Mouse (Mus musculus) brain, adult 2 months (tissue): ENCODE results near the gene Phf20.

Experiments
- DNase-seq: peaks from one replicate; pipeline ENCODE4 v3.0.0; 2011; ENCODE audit warnings: low read depth, low spot score

Gene Phf20

GRCm38 (mm10) chr2:156263204-156263893 is 67.1 kb downstream of the Phf20 start:
- no peak for DNase-seq

GRCm38 (mm10) chr2:156267636-156268035 is 71.4 kb downstream of the Phf20 start:
- no peak for DNase-seq

DNA sequence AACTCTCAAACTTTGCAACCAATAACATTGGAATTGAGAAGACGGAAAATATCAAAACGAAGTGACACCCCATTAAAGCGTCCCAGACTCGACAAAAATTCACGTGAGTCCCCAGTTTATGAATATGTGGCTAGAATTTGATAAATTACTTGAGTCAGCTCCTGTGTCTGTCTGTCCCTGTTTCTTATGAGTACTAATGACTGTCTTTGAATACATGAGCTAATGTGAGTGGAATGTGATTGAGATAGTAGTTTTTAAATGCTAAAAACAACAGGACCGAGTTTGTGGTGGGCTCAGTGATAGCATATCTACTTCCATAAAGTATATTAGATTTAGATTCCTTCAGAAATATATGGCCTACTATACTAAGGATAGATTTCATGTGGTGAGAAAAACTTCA is 76.3 kb downstream of the Phf20 start:
- DNase-seq: no peak

- peak; percentile 95 for DNase-seq
Measured at GRCm38 (mm10) chr2:156278226-156279017, 82.2 kb downstream of the Phf20 start.

DNA sequence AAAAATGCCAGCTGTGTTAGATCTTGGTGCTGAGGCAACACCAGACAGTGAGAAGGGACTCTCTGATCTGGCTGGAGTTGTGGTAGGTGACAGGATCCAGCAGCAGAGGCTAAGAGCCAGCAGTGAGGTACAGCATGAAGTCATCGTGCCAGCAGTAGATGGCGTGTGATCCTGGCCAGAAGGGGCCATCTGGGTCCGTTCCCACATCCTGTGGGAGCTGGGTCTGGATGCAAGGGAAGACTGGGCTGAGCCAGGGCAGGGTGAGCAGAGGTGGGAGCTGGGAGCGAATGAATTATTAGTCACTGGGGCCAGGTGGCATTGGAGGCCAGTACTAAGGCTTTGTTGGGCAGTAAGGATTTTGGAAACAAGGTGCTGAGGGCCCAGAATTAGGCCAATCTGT is 85.0 kb downstream of the Phf20 start:
- DNase-seq: peak; percentile 65

GRCm38 (mm10) chr2:156285161-156285560 is 88.9 kb downstream of the Phf20 start:
- no peak for DNase-seq

DNA sequence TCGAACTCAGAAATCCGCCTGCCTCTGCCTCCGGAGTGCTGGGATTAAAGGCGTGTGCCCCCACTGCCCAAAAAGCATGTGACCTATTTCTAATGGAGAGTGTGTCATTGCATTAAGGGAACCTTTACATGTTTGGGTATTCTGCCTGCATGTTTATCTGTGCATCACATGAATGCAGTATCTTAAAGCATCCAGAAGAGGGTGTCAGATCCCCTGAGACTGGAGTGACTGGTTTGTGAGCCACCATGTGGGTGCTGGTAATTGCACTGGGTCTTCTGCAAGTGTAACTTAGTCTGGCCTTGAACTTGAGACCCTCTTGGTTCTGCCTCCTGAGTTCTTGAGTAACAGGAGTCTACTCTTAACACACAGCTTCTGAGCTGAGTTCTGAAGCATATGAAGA is 90.5 kb downstream of the Phf20 start:
- DNase-seq: no peak

DNA sequence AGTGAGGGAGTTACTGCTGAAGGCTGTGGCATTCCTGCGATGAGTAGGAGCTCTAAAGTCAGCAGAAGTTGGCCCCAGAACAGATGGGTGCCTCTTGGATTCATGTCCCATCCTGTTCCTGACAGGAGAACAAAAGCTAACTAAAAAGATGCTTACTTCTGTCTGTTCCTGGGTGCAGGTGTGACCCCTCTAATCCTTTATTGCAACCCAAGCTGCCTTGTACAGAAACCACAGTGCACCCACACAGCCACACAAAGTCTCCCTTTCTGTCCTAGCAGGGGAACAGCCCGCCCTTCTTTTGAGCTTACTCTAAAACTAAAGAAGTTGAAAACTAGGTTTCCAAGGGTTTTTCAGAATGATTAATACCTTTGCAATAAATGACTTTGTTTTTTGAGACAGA is 92.0 kb downstream of the Phf20 start:
- DNase-seq: no peak

DNA sequence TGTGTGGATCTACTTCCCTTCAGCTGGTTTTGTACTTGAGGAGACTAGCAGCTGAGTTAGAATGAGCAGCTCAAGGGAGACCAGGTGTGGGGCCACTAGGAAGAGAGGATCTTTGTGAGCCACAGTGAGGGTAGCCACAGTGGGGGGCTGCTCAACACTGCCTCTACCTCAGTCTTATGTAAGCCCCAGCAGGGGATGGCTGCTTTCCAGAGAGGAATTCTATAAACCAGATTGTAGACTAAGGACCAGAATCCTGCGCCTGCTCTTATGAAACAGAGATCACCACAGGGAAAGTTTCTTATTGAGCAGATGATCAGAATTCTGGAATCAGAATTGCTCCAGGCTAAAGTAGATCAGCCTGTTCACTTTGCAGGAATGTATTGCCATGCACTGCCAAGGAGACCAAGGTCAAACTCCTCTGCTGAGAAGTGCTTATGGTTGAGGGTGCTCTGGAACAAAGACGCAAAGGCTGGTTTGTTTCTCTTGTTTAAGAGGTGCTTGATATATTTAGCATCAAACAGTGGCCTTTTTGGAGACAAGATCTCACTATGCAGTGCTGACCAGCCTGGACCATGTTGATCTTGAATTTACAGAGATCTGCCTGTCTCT is 93.4 kb downstream of the Phf20 start:
- DNase-seq: peak; percentile 78

GRCm38 (mm10) chr2:156291998-156292397 is 95.7 kb downstream of the Phf20 start:
- no peak for DNase-seq

- no peak for DNase-seq
Measured at GRCm38 (mm10) chr2:156295601-156296063, 99.4 kb downstream of the Phf20 start.

- no peak for DNase-seq
Measured at GRCm38 (mm10) chr2:156296190-156296589, 99.9 kb downstream of the Phf20 start.

GRCm38 (mm10) chr2:156297653-156298052 is 101.4 kb downstream of the Phf20 start:
- DNase-seq: no peak

DNA sequence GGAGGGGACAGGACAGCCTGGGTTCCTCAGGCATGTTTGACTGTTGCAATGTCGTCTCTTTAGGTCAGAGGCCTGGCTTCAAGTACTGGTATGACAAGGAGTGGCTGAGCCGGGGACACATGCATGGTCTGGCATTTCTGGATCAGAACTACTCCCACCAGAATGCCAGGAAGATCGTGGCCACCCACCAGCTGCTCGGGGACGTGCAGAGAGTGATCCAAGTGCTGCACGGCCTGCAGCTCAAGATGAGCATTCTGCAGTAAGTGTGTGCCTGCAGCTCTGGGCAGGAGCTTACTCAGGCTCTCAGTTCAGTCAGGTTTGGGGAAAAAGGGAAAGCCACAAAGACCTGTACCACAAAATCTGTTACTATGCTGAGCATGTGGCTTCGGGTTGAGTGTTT is 102.2 kb downstream of the Phf20 start:
- peak; percentile 53 for DNase-seq

DNA sequence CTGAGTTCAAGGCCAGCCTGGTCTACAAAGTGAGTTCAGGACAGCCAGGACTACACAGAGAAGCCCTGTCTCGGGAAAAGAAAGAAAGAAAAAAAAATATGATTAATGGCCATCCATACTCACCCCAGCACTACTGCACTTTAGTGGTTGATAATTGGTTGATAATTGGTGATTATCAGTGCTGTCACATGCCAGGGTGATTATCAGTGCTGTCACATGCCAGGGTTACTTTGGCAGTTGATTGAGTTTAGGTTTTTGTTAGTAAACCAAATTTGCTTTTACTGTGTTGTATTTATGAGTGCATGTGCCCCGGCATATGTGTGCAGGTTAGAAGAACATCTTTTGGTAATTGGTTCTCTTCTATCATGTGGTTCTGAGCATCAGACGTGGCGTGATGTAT is 105.8 kb downstream of the Phf20 start:
- no peak for DNase-seq

DNA sequence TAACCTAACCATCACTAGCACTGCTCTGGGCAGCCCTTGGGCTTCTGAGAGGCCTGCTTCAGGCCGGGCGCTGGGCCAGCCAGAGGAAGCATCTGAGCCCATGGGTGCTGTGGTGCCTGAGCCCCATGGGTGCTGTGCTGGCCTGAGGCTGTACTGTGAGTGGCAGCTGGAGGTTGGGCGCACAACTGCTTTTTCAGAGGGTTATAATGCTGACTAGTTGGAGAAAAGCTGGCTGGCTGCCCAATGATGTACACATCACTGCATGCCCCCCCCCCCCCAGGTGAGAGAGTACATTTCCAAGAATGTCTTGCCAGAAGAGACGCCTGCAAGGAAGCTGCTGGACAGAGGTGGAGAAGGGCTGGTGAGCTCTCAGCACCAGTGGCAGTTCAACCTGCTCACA is 108.1 kb downstream of the Phf20 start:
- DNase-seq: no peak

- DNase-seq: peak; percentile 75
Measured at GRCm38 (mm10) chr2:156305818-156306217, 109.6 kb downstream of the Phf20 start.

- DNase-seq: peak; percentile 47
Measured at GRCm38 (mm10) chr2:156307261-156307660, 111.0 kb downstream of the Phf20 start.

GRCm38 (mm10) chr2:156309948-156310347 is 113.7 kb downstream of the Phf20 start:
- no peak for DNase-seq

GRCm38 (mm10) chr2:156310455-156310854 is 114.2 kb downstream of the Phf20 start:
- DNase-seq: no peak

DNA sequence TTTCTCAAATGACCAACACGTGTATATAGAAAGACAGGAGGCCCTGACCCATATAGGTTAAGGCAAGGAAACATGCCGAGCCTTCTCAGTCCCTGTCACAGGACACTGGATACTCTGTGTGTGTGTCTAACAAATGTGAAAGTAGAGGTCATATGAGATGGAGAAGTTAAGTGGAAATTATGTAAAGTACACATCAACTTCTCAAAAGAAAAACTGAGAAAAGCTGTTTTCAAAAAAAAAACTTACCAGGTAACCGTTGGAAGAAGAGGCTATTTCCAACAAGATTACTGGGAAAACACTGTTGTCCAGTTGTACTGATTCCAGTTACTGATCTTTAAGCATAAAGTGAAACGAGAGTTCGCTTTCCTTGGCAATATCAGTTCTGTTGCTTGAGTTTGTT is 114.7 kb downstream of the Phf20 start:
- DNase-seq: no peak

- DNase-seq: peak; percentile 41
Measured at GRCm38 (mm10) chr2:156311441-156311840, 115.2 kb downstream of the Phf20 start.
